Mouse (Mus musculus) heart, adult 2 months (tissue): Measurements from ENCODE around the gene Trim2. TPM values are rescaled to one million over a fixed set of nuclear protein-coding genes. Genes with fewer than 3 reads are reported as not detected.

Source experiments
- DNase-seq, 2 experiments: peaks; one replicate each; pipeline ENCODE4 v3.0.0; 2021
- H3K27ac ChIP-seq: fragments of 200-600 bp; 2 replicates; pipeline ENCODE4 v1.8.1; 2022
- H3K27me3 ChIP-seq: fragments of 200-500 bp; 2 replicates; pipeline ENCODE4 v1.6.1; 2012; ENCODE audit warnings: mild to moderate bottlenecking, low read length, inconsistent platforms, mixed read lengths; ENCODE audit not compliant: control insufficient read depth, insufficient read depth
- H3K36me3 ChIP-seq: fragments of 200-500 bp; 2 replicates; pipeline ENCODE4 v1.6.1; 2012; ENCODE audit warnings: low read length, inconsistent platforms; ENCODE audit not compliant: control insufficient read depth, insufficient read depth
- H3K4me1 ChIP-seq: fragments of 200-500 bp; 2 replicates; pipeline ENCODE4 v1.6.1; 2011; ENCODE audit warnings: low read length; ENCODE audit not compliant: control insufficient read depth, insufficient read depth
- H3K4me3 ChIP-seq: fragments of 200-600 bp; 2 replicates; pipeline ENCODE4 v1.8.1; 2022
- H3K79me2 ChIP-seq: fragments of 200-500 bp; replicated peaks from 2 replicates; pipeline ENCODE4 v1.6.1; 2012; ENCODE audit warnings: mild to moderate bottlenecking, inconsistent platforms, low read length, moderate library complexity, mixed read lengths; ENCODE audit not compliant: control insufficient read depth, insufficient read depth
- H3K9ac ChIP-seq: fragments of 200-500 bp; 2 replicates; pipeline ENCODE4 v1.6.1; 2012; ENCODE audit warnings: low read depth, mild to moderate bottlenecking, control low read depth, inconsistent platforms, low read length, mixed read lengths
- CTCF ChIP-seq: fragments of 200-600 bp; IDR thresholded peaks from 2 replicates; pipeline ENCODE4 v1.8.1; 2022; ENCODE audit warnings: antibody characterized with exemption, mild to moderate bottlenecking, moderate library complexity
- EP300 ChIP-seq: fragments of 200-500 bp; IDR thresholded peaks from 2 replicates; pipeline ENCODE4 v1.6.1; 2011; ENCODE audit warnings: low read depth, low read length, control low read depth; ENCODE audit not compliant: insufficient read depth
- POLR2A ChIP-seq: fragments of 200-500 bp; IDR thresholded peaks from 2 replicates; pipeline ENCODE4 v1.6.1; 2011; ENCODE audit warnings: mild to moderate bottlenecking, low read depth, low read length, control low read depth; ENCODE audit not compliant: insufficient read depth
- WGBS: fragments of 180-500 bp; shearing (Covaris S2); methylation state at CpG from one replicate; pipeline ENCODE4 v1.1.7; 2018; 5-methylcytosine and 5-hydroxymethylcytosine counted together
- intact Hi-C: fragments of 180-260 bp; cut with DNase I; formaldehyde crosslinking; loops from one replicate; pipeline ENCODE4 v1.15.1; 2025
- polyA plus RNA-seq: library from polyadenylated mRNA; depleted of rRNA; stranded (reverse); fragments of >200 nt; gene quantifications from 2 replicates; pipeline ENCODE4 v1.2.3, GENCODE M21; 2012
- total RNA-seq, 2 experiments: library from RNA; stranded (reverse); gene quantifications; 2 replicates each; pipeline ENCODE4 v1.2.3; 2021

Gene Trim2
- total and polyA plus RNA-seq, 3 experiments = 4.7 to 5.7 (median 5.2) TPM

DNA sequence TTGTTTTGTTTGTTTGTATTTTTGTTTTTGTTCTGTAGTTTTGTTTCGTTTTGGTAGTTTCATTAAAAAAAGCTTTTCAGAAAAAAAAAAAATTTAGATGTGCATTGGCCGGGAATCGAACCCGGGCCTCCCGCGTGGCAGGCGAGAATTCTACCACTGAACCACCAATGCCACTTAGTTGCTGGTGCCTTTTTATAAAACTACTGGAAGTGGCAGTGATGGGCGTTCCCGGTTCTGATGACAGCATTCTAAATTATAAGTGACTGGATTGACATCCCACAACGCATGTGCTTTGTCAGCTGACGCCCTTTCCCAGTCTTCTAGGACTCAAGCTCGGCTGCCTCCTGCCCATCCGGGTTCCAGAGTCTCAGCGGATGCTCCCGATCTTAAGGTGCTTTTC is 77.8 kb downstream of the Trim2 start:
- 11% methylated on average over 15 of the region's 15 CpGs for WGBS
- H3K27ac ChIP-seq = peak overlapping the region; percentile 78
- TF ChIP-seq POLR2A (no peak), CTCF (no peak), EP300 (no peak)
- H3K36me3 ChIP-seq = no peaks in the 10 kb centered on the region
- H3K4me1 ChIP-seq = peaks cover 9% of the 10 kb centered on the region
- H3K4me3 ChIP-seq = peak overlapping the region; percentile 65
- H3K9ac ChIP-seq = no peak overlapping the region
- no peaks in the 10 kb centered on the region for H3K79me2 ChIP-seq
- H3K27me3 ChIP-seq = no peaks in the 10 kb centered on the region
- DNase-seq = peak; percentile 55 to 65
- intact Hi-C loops = loop anchor here (2.0 to 5.0 kb wide), 2 partner anchors 30 to 52 kb away; no protein-coding TSS in a partner anchor

DNA sequence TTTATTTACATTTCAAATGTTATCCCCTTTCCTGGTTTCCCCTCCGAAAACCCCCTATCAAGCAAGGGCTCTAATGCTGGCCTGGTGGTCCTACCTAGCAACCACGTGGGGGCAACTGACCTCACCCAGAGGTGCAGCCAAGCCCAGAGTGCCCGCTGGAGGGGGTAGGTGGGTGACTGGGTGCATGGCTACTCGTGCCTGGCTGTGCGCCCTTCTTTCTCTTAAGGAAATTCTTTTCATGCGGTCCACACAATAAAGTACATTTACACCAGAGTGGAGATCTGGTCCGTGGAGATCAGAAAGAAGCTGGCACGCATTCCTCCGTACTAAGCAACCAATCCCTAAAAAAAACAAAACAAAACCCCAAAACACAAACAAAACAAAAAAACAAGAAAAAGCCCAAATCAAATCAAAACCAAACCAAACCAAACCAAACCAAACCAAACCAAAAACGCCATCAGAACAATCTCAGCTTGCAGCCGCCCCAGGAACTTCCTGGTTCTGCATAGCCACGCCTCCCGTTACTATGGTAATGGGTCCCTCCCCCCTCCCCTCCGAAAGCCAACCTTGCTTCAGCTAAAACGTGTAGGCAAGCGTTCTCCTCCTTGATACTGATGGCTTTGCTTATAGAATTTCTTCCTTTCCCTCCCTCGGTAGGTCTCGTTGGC is 78.3 kb downstream of the Trim2 start:
- Histone ChIP-seq H3K27me3 (no peaks in the 10 kb centered on the region), H3K9ac (peak overlapping the region; percentile 52), H3K36me3 (no peaks in the 10 kb centered on the region), H3K79me2 (no peaks in the 10 kb centered on the region), H3K4me1 (peaks cover 9% of the 10 kb centered on the region), H3K27ac (peak overlapping the region; percentile 78), H3K4me3 (peak overlapping the region; percentile 65)
- intact Hi-C loops = loop anchor here (2.0 to 5.0 kb wide), 2 partner anchors 30 to 51 kb away; no protein-coding TSS in a partner anchor
- peak; percentile 64 to 68 for DNase-seq
- TF ChIP-seq CTCF (peak; percentile 43), EP300 (0 out of 2 replicates have a peak, but pooled peaks have one; percentile 37), POLR2A (peak; percentile 82)
- under 1% methylated on average over 18 of the region's 18 CpGs for WGBS

DNA sequence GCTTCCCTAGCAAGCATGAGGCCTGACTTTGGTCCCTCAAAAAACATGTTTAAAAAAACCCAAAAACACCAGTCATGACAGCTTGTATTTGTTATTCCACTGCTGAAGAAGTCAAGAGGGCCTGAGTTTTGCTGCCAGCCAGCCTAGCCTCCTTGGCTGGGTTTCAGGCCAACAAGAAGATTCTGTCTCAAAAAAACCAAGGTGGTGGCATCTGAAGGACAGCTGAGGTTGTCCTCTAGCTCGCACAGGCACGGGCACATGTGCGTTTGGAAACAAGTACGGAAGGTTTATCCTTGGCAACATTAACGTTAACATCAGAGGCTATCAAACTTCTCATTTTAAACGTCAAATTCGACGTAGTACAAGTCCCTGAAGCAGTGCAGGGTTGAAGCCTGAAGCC is 79.0 kb downstream of the Trim2 start:
- 42% methylated on average over 8 of the region's 8 CpGs for WGBS
- intact Hi-C loops = loop anchor here (2.0 to 5.0 kb wide), 2 partner anchors 31 to 50 kb away; no protein-coding TSS in a partner anchor
- Histone ChIP-seq H3K4me3 (no peak overlapping the region), H3K36me3 (no peaks in the 10 kb centered on the region), H3K9ac (no peak overlapping the region), H3K27ac (peak overlapping the region; percentile 20; the same call in 1 of the 2 replicates), H3K27me3 (no peaks in the 10 kb centered on the region), H3K79me2 (no peaks in the 10 kb centered on the region), H3K4me1 (peaks cover 9% of the 10 kb centered on the region)
- TF ChIP-seq EP300 = no peak
- no peak for TF ChIP-seq CTCF
- TF ChIP-seq POLR2A = no peak
- no peak for DNase-seq

DNA sequence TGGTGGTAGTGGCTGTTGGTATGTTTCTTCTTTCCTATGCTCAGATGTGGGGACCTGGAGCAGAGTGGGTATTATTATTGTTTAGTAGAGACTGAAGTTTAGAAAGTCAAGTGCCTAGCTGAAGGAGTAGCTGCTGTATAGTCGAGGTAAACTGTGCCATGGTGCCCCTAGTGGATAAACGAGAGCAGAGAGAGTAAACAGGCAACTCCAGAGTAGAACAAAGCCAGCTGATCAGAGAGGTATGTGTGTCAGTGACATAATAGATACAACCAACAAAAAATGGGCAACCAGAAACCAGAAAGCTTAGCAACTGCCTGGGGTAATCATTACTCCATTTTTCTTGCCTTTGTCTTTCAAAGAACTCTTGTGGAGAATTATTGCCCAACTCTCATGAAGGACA is 81.7 kb downstream of the Trim2 start:
- TF ChIP-seq EP300 (no peak), CTCF (0 out of 2 replicates have a peak, but pooled peaks have one; percentile 24)
- H3K4me1 ChIP-seq = peaks cover 3% of the 10 kb centered on the region; the same call in 1 of the 2 replicates
- no peak for DNase-seq
- H3K4me3 ChIP-seq = no peak overlapping the region
- WGBS = 11% methylated on average over 2 of the region's 2 CpGs
- H3K36me3 ChIP-seq = no peaks in the 10 kb centered on the region
- H3K27me3 ChIP-seq = no peaks in the 10 kb centered on the region
- H3K27ac ChIP-seq = no peak overlapping the region
- intact Hi-C loops = loop anchor here (5.0 kb wide), 1 partner anchor 48 kb away; no protein-coding TSS in a partner anchor
- no peaks in the 10 kb centered on the region for H3K79me2 ChIP-seq
- H3K9ac ChIP-seq = no peak overlapping the region

DNA sequence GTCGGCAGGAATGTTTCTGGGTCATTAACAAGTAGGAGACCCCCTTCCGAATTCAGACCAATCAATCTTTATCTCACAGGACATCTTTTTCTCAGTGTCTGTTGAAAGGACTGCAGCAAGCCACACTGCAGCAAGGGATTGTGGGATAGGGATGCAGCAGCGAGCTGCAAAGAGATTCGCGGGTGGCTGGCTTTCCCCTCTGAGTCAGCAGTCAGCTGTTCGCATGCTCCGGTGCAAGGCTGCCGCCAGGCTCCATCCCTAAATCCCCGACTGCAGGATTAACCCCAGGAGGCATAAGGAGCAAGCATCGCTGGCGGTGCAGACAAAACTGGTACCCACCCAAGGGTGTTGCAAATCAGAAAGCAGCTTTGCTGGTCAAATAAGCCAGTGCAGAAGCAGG is 85.9 kb downstream of the Trim2 start:
- peak; percentile 64 to 67 for DNase-seq
- Histone ChIP-seq H3K27ac (no peak overlapping the region), H3K27me3 (no peaks in the 10 kb centered on the region), H3K36me3 (no peaks in the 10 kb centered on the region), H3K9ac (peak overlapping the region; percentile 26), H3K79me2 (no peaks in the 10 kb centered on the region), H3K4me1 (peaks cover 3% of the 10 kb centered on the region; the same call in 1 of the 2 replicates), H3K4me3 (peak overlapping the region; percentile 45)
- 1% methylated on average over 11 of the region's 11 CpGs for WGBS
- TF ChIP-seq POLR2A (0 out of 2 replicates have a peak, but pooled peaks have one; percentile 20), EP300 (no peak)
- intact Hi-C loops = no loop called here

DNA sequence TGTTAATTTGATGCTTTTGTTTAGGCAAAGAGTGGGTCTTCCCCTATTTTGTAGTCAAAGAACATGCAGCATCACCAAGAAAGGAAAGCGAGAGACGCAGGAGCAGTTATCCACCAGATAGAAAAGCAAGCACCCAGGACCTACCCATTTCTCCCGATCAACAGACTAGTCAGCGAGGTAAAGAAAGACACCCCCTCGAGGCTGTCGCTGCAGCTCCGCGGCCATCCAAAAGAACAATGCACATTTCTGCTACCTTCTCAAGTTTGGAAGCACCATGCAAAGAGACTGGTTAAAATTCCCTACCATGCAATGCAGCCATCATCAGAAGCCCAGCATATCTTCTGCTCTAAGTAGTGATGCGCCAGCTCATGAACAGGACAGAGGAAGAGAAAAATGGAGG is 86.4 kb downstream of the Trim2 start:
- peaks cover 4% of the 10 kb centered on the region; the same call in 1 of the 2 replicates for H3K4me1 ChIP-seq
- no peaks in the 10 kb centered on the region for H3K27me3 ChIP-seq
- WGBS = 7% methylated on average over 9 of the region's 9 CpGs
- peak overlapping the region; percentile 10; the same call in 1 of the 2 replicates for H3K9ac ChIP-seq
- no peaks in the 10 kb centered on the region for H3K36me3 ChIP-seq
- H3K79me2 ChIP-seq = no peaks in the 10 kb centered on the region
- intact Hi-C loops = no loop called here
- H3K27ac ChIP-seq = peak overlapping the region; percentile 5; the same call in 1 of the 2 replicates
- DNase-seq = no peak
- peak overlapping the region; percentile 45 for H3K4me3 ChIP-seq
- no peak for TF ChIP-seq POLR2A
- TF ChIP-seq EP300 = no peak
- TF ChIP-seq CTCF = no peak
